10 mouse cellular contexts compared by ENCODE assay signal in genomic region chr10:19592556-19592955, GRCm38 (mm10). TPM values are rescaled to one million over a fixed set of nuclear protein-coding genes. Genes with fewer than 3 reads are reported as not detected.
DNase-seq lines count a peak whose midpoint lies in the region; ATAC-seq and TF ChIP-seq lines count a peak whose summit lies in the region.
"Had no signal": no experiment of that assay in that cellular context is flagged by ENCODE, and none has a peak within 500 bp of the region (broad histone marks: within the 10 kb centered on the region; RNA-seq: fewer than 3 reads in every experiment).

No protein-coding gene starts in this region.

- 0 out of 2 replicates have a peak, but pooled peaks cover 4% of the 10 kb centered on the region for H3K36me3 ChIP-seq in heart, embryonic 12.5 days
- H3K36me3 ChIP-seq in G1E (replicated peaks) (peaks cover 21% of the 10 kb centered on the region), macrophage (ENCODE audit: inconsistent target) (peaks cover 4% of the 10 kb centered on the region; the same call in 1 of the 2 replicates)
- H3K36me3 ChIP-seq in forebrain, postnatal 0 days (ENCODE audit: insufficient read depth): no peaks in the 10 kb centered on the region

- no peak overlapping the region for H3K27ac ChIP-seq in heart, embryonic 12.5 days (ENCODE audit: poor library complexity, severe bottlenecking)
- H3K27ac ChIP-seq in forebrain, postnatal 0 days (ENCODE audit: low read depth, low read length): no peak overlapping the region
- peak overlapping the region; percentile 81 for H3K27ac ChIP-seq in macrophage

- H3K9ac ChIP-seq in heart, embryonic 12.5 days: peak overlapping the region; percentile 82
- H3K9ac ChIP-seq in forebrain, postnatal 0 days: peak overlapping the region; percentile 72

- ATAC-seq in heart, embryonic 12.5 days (ENCODE audit: insufficient number of reproducible peaks, low FRiP score): no peak
- ATAC-seq in G1E (ENCODE audit: extremely low read depth, insufficient number of reproducible peaks, low FRiP score, poor library complexity, severe bottlenecking): no peak
- no peak for ATAC-seq in forebrain, postnatal 0 days

- H3K4me2 ChIP-seq in heart, embryonic 12.5 days: peak overlapping the region; percentile 83
- peak overlapping the region; percentile 85 for H3K4me2 ChIP-seq in forebrain, postnatal 0 days (ENCODE audit: low read depth)

- H3K27me3 ChIP-seq in heart, embryonic 12.5 days (replicated peaks): no peaks in the 10 kb centered on the region
- no peaks in the 10 kb centered on the region for H3K27me3 ChIP-seq in G1E (ENCODE audit: insufficient read depth, low read length)
- no peaks in the 10 kb centered on the region for H3K27me3 ChIP-seq in forebrain, postnatal 0 days (ENCODE audit: insufficient read depth, low read length)
- H3K27me3 ChIP-seq: Patski had no signal

- no peaks in the 10 kb centered on the region for H3K9me3 ChIP-seq in heart, embryonic 12.5 days (replicated peaks)
- no peaks in the 10 kb centered on the region for H3K9me3 ChIP-seq in G1E (replicated peaks)
- H3K9me3 ChIP-seq in forebrain, postnatal 0 days (ENCODE audit: low read length): no peaks in the 10 kb centered on the region

- H3K4me3 ChIP-seq in heart, embryonic 12.5 days: peak overlapping the region; percentile 63
- H3K4me3 ChIP-seq in G1E (ENCODE audit: low read depth, low read length) (peak overlapping the region; percentile 84), macrophage (ENCODE audit: inconsistent target) (peak overlapping the region; percentile 76)
- H3K4me3 ChIP-seq in forebrain, postnatal 0 days (ENCODE audit: low read depth, low read length): peak overlapping the region; percentile 80

- no peak for TF ChIP-seq CTCF in G1E (IDR thresholded peaks at IDR 0.05; ENCODE audit: low read depth, low read length)
- TF ChIP-seq CTCF in forebrain, postnatal 0 days (IDR thresholded peaks at IDR 0.05; ENCODE audit: low read depth): no peak

- DNase-seq in heart, postnatal 36 days: no peak
- DNase-seq in G1E (ENCODE audit: low spot score): no peak
- DNase-seq in forebrain, postnatal 0 days: no peak
- no peak for DNase-seq in right cerebral cortex, postnatal 36 days (ENCODE audit: low spot score in 2 of 2)
- DNase-seq in right cerebral cortex, postnatal 25 days: no peak
- DNase-seq in urinary bladder, postnatal 25 days (ENCODE audit: low spot score): no peak

- H3K4me1 ChIP-seq in heart, embryonic 12.5 days (replicated peaks): peaks cover 33% of the 10 kb centered on the region
- peaks cover 47% of the 10 kb centered on the region for H3K4me1 ChIP-seq in G1E (ENCODE audit: insufficient read depth, low read depth, low read length)
- peaks cover 6% of the 10 kb centered on the region; the same call in 1 of the 2 replicates for H3K4me1 ChIP-seq in forebrain, postnatal 0 days (ENCODE audit: insufficient read depth)

- H3K79me2 ChIP-seq in macrophage (ENCODE audit: inconsistent target): peaks cover 54% of the 10 kb centered on the region

- WGBS in heart, embryonic 12.5 days: 5% methylated on average over 3 of the region's 3 CpGs
- 9% methylated on average over 3 of the region's 3 CpGs for WGBS in forebrain, postnatal 0 days
- WGBS in macrophage (ENCODE audit: missing documents): 0% methylated on average over 3 of the region's 3 CpGs

- intact Hi-C loops in heart, postnatal 36 days (cut with DNase I): loop anchor here (5.0 kb wide), 1 partner anchor 720 kb away; the partner anchor contains the start of gene Bclaf1

RNA-seq across cellular contexts. Expression of gene Ifngr1, which starts 0.8 kb away (rescaled TPM):
- polyA plus RNA-seq in heart, embryonic 12.5 days (2016; fragmentation: Nextera tagmentation; extraction: Ambion mirVana): 31.0 and 33.0 TPM in 2 replicates
- total RNA-seq in heart, postnatal 36 days (2021): 10 to 100 TPM; 49.5 to 58.9 TPM
- total RNA-seq in G1E (2014; fragmentation: Nextera tagmentation): 37.9 and 40.3 TPM in 2 replicates
- 25.2 and 26.3 TPM in 2 replicates for total RNA-seq in G1E (2017)
- polyA plus RNA-seq in G1E (2012): 1.3 and 2.2 TPM in 2 replicates
- total RNA-seq in forebrain, postnatal 0 days (2014; rRNA removed): 14.5 and 16.9 TPM in 2 replicates
- 17.7 and 21.9 TPM in 2 replicates for polyA plus RNA-seq in forebrain, postnatal 0 days (2015; fragmentation: Nextera tagmentation; extraction: Ambion mirVana)
- 100 to 1,000 TPM in 20 of 26 experiments, 10 to 100 TPM in 6; 26.1 to 449 (median 139) TPM for total RNA-seq in macrophage (2018; cell fraction: chromatin; rRNA removed)
- 100 to 1,000 TPM in 25 of 26 experiments, 10 to 100 TPM in 1; 99.1 to 216 (median 133) TPM for total RNA-seq in macrophage (2018; cell fraction: cytosol; rRNA removed)
- 100 to 1,000 TPM in 25 of 26 experiments, 10 to 100 TPM in 1; 62.6 to 584 (median 228) TPM for total RNA-seq in macrophage (2018; cell fraction: nucleus; rRNA removed)
- 152 to 186 TPM (median 172 TPM) in 3 replicates for polyA plus RNA-seq in macrophage (2018)

RNA-seq across cellular contexts. Expression of gene Il22ra2, which starts 29.2 kb away (rescaled TPM):
- polyA plus RNA-seq in heart, embryonic 12.5 days (2016; fragmentation: Nextera tagmentation; extraction: Ambion mirVana): not detected in 2 replicates
- total RNA-seq in heart, postnatal 36 days (2021): not detected
- not detected in 2 replicates for total RNA-seq in G1E (2014; fragmentation: Nextera tagmentation)
- 0.06 and 0.22 TPM in 2 replicates for total RNA-seq in G1E (2017)
- not detected in 2 replicates for polyA plus RNA-seq in G1E (2012)
- not detected in 2 replicates for total RNA-seq in forebrain, postnatal 0 days (2014; rRNA removed)
- polyA plus RNA-seq in forebrain, postnatal 0 days (2015; fragmentation: Nextera tagmentation; extraction: Ambion mirVana): not detected in 2 replicates
- total RNA-seq in macrophage (2018; cell fraction: chromatin; rRNA removed): not detected
- not detected for total RNA-seq in macrophage (2018; cell fraction: cytosol; rRNA removed)
- total RNA-seq in macrophage (2018; cell fraction: nucleus; rRNA removed): under 1 TPM in 1 of 26 experiments, not detected in 25; 0.65 TPM
- polyA plus RNA-seq in macrophage (2018): not detected in 3 replicates
- total RNA-seq: layer of hippocampus, adult 18-20 months had no signal
- polyA plus RNA-seq: Patski had no signal
